Mouse (Mus musculus) duodenum, adult 2 months (tissue): Measurements from ENCODE around the gene Eif2s2. TPM values are rescaled to one million over a fixed set of nuclear protein-coding genes. Genes with fewer than 3 reads are reported as not detected.

Source experiments
- polyA plus RNA-seq: library from polyadenylated mRNA; depleted of rRNA; stranded (reverse); fragments of >200 nt; gene quantifications from 2 replicates; pipeline ENCODE4 v1.2.3, GENCODE M21; 2012; ENCODE audit warnings: low replicate concordance; rRNA removed

Gene Eif2s2
- polyA plus RNA-seq: 0.59 and 1.9 TPM in 2 replicates

DNA sequence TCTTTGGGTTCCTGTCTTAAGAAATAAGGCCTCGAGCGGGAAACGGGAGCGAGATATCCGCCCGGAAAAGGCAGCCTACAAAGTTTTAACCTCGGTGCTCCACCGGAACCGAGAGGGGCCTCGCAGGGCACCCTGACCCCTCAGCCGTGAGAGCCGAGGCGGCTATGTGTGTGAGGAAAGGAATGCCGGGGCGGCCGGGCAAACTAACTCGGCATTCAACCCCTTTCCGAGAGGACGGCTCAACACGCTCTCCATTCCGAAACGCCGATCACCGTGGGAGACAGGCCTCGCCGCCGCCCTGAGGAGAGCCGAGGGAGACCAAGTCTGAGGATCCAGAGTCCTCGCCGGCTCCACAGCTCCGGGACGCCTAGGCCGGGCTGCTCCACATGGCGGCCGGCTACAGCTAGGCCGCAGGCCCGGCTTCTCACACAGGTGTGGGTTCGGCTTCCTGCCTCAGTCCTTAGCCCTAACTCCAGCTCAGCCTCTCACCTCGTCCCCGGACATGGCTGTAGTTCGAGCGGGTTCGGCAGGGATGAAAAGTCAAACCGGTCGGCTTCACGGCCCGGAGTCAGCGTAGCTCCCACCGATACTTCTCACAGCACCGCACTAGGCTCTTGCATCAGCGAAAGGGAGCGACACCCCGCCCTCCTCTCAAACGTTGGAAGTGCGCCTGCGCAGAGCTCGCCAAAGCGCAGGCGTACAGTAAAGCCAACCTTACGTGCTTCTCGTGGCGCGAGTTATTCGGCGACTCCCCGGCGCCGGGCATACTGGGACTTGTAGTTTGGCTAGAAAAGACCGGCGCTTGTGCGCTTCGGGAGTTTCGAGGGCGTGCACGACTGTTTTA is at the start of gene Eif2s2:
Eif2s2 (minus strand) TSS at position 735 of the 844 bp plus-strand sequence.

Other genes with a start within 250 kb of the Eif2s2 start
- 89.8 and 102 TPM in 2 replicates for gene Chmp4b, start 241.2 kb downstream of the Eif2s2 start, polyA plus RNA-seq
- gene Gm14214, start 122.9 kb downstream of the Eif2s2 start, polyA plus RNA-seq: not detected in 2 replicates
- gene Raly, start 101.8 kb downstream of the Eif2s2 start, polyA plus RNA-seq: 161 and 261 TPM in 2 replicates
- 0.86 and 0.95 TPM in 2 replicates for gene a, start 101.5 kb downstream of the Eif2s2 start, polyA plus RNA-seq
- gene Gm14226, start 125.3 kb upstream of the Eif2s2 start, polyA plus RNA-seq: 0.02 TPM in 1 of 2 replicates, not detected in the other
- 64.5 and 82.9 TPM in 2 replicates for gene Ahcy, start 181.6 kb upstream of the Eif2s2 start, polyA plus RNA-seq
- 3.7 and 4.7 TPM in 2 replicates for gene Itch, start 240.6 kb upstream of the Eif2s2 start, polyA plus RNA-seq